Mouse (Mus musculus): Measurements from ENCODE around the gene Vamp3.
A peak's percentile ranks its signal among the peaks of the same experiment; 100 is the strongest.

Gene Vamp3

DNA sequence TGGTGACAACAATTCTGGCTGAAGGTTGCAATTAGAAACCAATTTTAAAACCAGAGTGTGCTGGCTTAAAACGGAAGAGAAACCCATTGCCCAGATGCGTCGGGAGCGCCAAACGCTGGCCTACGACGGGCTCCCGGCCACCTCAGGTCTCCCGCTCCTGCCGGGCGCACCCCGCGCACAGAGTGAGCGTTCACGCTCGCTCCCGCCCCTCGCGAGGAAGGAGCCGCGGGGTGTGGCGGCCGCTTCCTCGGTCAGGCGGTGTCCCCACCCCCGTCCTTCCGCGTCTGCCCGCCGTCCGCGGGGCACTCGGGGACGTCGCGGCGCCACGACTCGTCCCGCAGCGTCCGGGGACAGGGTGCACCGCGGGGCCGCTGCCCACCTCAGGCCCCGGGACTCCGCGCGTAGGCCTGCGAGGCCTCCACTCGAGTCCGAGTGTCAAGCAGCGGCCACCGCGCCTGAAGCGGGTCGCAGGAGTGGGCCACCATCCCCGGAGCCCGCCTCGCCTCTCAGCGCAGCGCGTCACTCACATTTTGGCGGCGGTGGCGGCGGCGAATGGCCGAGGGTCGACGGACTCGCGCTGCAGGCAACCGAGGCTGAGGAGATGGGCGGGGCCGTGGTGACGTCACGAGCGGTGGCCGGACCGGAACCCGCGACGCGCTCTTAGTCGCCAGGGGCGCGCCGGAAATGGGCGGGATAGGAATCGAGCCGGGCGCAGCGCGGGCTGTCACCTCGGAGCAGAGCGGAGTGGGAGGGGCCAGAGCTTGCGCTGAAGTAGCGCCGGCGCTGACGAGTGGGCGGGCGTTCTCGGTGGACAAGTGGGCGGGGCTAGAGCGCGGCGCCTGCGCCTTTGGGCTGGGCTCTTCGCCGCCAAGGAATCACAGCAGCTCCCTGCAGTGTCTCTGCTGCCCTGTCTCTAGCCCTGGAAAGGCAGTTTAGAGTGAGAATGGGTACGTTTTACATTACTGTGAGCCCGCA is at the start of gene Vamp3:
Vamp3 (minus strand) TSS at position 617 of the 975 bp plus-strand sequence.
- peak; percentile 100 for DNase-seq (ENCODE audit: low read depth, low spot score)

- no peak for DNase-seq (ENCODE audit: low read depth, low spot score)
These were observed 48.7 kb upstream of the Vamp3 start for GRCm38 (mm10) chr4:151106468-151106867.

GRCm38 (mm10) chr4:151105886-151106285 is 48.1 kb upstream of the Vamp3 start:
- no peak for DNase-seq (ENCODE audit: low read depth, low spot score)

DNA sequence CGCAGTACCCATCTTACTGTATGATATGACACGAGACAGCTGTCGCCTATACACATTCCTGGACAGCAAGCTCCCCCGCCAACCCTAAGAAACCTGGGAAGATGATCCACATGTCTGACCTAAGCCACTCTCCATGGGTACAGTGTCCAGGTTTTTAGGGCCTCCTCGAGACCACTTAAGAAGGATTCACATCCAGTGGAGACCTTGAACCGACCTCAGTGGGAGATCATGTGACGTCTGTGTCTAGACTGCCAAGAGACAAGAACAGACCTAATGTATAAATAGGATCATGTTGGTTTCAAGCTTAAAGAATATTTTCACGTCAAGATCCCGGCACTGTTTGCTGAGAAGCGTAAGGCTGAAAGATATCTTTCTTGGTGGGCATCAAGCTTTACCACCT is 46.4 kb upstream of the Vamp3 start:
- DNase-seq (ENCODE audit: low read depth, low spot score): no peak

- DNase-seq (ENCODE audit: low read depth, low spot score): no peak
These were observed 45.9 kb upstream of the Vamp3 start for GRCm38 (mm10) chr4:151103646-151104045.

GRCm38 (mm10) chr4:151097104-151097438 is 39.3 kb upstream of the Vamp3 start:
- no peak for DNase-seq (ENCODE audit: low read depth, low spot score)

- no peak for DNase-seq (ENCODE audit: low read depth, low spot score)
These were observed 38.8 kb upstream of the Vamp3 start for GRCm38 (mm10) chr4:151096334-151097103.

DNA sequence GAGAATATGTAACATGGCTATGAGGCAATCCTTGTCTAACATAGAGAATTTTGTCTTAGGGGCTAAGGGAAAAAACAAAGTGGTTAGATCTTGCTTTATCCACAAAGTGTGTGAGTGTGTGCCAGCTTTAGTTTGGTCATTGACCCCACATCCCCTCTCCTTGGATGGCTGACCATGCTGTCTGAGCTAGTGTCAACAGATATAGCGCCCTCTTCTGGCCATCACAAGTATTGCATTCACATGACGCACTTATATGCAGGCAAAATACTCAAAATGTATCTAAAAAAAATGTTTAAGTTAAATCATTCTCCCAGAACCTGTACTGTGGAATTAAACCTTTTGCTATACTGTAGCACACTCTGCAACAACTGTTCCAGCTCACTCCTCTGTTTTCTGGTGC is 37.4 kb upstream of the Vamp3 start:
- peak; percentile 53 for DNase-seq (ENCODE audit: low read depth, low spot score)

GRCm38 (mm10) chr4:151089270-151089669 is 31.5 kb upstream of the Vamp3 start, which contains the start of gene Gm13090:
Gene Gm13090, plus strand, starts transcription at chr4:151089570.
- no peak for DNase-seq (ENCODE audit: low read depth, low spot score)

DNA sequence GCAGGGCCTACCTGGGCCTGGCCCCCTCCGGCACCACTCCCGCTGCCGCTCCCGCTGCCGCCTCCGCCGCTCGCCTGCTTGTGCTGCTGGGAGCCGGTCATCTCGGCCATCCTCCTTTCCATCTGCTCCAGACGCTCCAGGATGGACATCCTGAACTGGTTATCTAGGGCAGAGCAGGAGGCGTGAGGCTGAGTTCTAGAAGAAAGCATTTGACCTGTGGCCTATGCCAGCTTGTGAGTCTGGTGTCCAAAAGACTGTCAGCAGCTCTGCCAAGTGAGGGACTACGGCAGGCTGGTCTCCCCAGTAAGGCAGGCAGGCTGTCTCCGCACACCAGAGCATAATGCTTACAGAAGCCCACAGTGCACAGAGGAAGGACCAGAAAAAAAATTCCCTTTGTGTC is 31.1 kb upstream of the Vamp3 start:
- DNase-seq (ENCODE audit: low read depth, low spot score): no peak

DNA sequence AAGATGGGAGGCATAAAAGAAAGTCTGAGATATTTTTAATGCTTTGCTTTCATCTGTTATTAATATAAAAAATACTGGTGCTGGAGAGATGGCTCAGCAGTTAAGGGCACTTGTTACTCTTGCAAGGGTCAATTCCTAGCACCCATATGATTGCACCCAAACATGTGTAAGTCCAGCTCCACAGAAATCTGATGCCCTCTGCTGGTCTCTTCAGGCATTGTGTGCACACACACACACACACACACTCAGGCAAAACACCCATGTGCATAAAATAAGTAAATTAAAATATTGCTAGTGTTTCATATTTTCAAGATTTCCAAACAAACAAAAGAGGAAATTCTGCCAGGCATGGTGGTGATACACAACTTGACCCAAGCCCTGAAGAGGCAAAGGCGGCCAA is 29.6 kb upstream of the Vamp3 start:
- DNase-seq (ENCODE audit: low read depth, low spot score): no peak

DNA sequence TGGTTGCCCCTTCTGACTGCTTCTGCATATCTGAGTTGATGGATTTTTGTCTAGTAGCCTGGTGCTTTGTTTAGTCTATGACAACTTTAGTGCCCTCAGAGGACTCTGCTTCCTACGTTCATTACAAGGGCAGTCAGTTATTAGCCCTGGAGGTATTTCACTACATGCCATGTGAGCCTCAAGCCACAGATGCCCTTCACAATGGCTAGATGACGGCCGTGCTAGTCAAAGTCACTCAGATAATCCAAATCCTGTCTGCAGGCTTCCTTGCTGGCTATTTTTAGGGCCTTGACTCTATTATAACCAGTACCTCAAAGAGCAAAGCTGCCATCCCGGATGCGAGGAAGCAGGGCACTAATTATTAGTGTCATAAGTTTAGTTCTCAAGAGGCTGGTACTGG is 25.3 kb upstream of the Vamp3 start:
- no peak for DNase-seq (ENCODE audit: low read depth, low spot score)

DNA sequence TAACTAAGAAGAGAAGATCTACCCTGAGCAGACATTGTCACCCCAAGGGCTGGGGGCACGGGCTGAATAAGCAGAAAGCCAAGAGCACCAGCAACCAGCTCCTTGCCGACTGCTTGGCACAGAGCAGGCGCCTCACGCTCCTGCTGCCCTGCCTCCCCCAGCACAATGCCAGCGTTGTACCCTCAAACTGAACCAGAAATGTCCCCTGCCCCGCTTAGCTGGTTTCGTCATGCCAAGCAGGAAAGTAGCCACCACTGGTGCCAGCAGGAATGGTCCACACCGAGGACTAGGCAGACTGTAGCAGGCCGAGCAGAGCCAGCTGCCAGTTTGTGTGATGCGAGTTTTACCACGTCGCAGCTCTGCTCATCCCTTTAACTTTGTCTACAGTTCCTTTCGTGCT is 24.2 kb upstream of the Vamp3 start:
- DNase-seq (ENCODE audit: low read depth, low spot score): no peak

GRCm38 (mm10) chr4:151081355-151081754 is 23.6 kb upstream of the Vamp3 start:
- DNase-seq (ENCODE audit: low read depth, low spot score): no peak

DNA sequence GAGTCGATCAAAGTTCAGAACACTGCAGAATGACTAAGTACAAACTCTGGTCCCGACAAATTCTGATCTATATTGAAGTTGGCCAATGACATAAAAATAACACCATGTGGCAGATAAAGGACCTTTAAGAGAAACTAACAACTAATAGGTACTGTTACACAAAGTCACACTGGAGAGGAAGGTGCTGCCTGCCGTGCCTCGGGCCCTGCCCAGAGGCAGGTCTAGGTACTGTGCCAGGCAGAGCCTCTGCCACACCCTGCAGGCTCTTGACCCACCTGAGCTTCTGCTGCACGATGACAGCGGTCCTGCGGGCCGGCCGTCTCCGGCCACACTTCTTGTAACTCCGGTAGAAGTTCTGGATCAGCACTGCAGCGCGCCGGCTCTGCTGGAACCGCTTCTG is 17.1 kb upstream of the Vamp3 start:
- no peak for DNase-seq (ENCODE audit: low read depth, low spot score)

GRCm38 (mm10) chr4:151073108-151073744 is 15.5 kb upstream of the Vamp3 start:
- DNase-seq (ENCODE audit: low read depth, low spot score): peak; percentile 73

GRCm38 (mm10) chr4:151070962-151071361 is 13.2 kb upstream of the Vamp3 start:
- no peak for DNase-seq (ENCODE audit: low read depth, low spot score)

DNA sequence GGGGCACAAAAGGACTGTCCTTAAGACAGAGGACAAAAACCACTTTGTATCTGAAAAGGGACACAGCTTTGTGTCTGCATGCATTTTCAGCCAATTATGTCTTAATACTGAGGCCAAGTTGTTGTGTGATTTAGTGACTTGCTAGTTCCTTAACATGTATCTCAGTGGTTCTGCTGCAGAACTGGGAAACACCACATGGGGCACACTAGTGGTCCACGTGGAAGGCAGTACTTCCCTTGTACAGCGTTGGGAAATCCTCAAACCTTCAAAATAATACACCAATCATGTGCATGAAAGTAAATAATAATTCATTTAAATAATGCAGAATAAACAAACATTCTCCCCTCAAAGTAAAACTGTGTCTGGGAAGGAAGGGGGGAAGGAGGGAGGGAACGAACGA is 11.0 kb upstream of the Vamp3 start:
- no peak for DNase-seq (ENCODE audit: low read depth, low spot score)

DNA sequence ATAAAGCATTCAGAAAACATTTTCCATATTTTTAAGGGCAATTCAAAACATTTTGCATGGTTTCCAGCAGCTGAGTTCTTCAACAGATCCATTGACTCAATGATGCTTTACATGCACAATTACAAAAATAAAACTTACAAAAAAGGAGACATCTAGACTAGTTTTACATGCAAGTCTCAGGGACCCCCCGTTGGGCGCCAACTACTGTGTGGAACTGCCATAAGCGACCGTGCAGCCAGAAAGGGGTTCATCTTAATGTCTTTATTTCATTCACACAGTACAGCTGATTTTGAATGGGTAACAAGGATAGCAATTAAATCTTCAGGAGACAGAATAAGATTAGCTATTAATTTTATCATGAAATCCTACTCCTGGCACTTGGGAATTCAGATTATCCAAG is 1.8 kb upstream of the Vamp3 start:
- no peak for DNase-seq (ENCODE audit: low read depth, low spot score)

GRCm38 (mm10) chr4:151058634-151059033 is 871 bp upstream of the Vamp3 start:
- DNase-seq (ENCODE audit: low read depth, low spot score): no peak

DNA sequence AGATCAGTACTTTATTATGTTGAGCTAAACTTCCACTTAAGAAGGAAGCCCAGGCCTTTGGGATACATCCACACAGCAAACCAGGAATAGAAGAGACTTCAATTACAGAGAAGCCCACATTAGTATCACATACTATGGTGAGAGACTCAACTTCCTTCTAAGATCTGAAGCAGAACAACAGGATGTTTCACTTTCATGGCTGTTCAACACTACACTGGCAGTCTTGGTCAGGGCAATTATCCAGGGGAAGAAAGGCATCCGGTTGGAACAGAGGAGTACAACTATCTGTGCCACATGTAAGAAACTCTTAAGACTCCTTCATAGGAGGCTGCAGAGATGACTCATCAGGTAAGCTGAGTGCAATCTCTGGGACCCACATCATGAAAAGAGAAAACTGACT is 6.6 kb downstream of the Vamp3 start:
- DNase-seq (ENCODE audit: low read depth, low spot score): no peak

DNA sequence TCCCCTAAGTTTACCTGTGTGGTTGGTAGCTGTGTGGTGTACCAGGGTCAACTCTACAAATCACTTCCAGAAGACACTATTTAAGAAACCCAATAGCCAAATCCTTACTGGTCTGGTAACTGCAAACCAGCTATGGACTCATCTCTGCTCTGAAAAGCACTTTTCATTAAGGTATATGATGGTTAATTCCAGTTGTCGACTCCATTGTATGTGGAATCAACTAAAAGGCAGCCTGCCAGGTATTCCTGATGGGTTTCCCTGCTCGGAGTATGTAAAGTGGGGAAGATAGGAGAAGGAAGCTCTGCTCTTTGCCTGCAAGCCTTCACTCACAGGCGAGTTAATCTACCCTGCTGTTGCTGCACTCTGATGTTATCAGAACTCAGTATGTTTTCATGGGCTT is 11.2 kb downstream of the Vamp3 start:
- no peak for DNase-seq (ENCODE audit: low read depth, low spot score)
